Mouse (Mus musculus) retina, embryonic 14.5 days (tissue): Measurements from ENCODE around the gene Snd1.

Experiments
- DNase-seq: peaks from one replicate; pipeline ENCODE4 v3.0.0-alpha.2; 2015; ENCODE audit warnings: low spot score

Gene Snd1

GRCm38 (mm10) chr6:28595231-28595630 lies 120.3 kb downstream of the Snd1 start:
- DNase-seq: no peak

- DNase-seq: no peak
Measured at GRCm38 (mm10) chr6:28597266-28597665, 122.3 kb downstream of the Snd1 start.

- no peak for DNase-seq
Measured at GRCm38 (mm10) chr6:28599120-28599519, 124.2 kb downstream of the Snd1 start.

GRCm38 (mm10) chr6:28600404-28600803 lies 125.5 kb downstream of the Snd1 start:
- DNase-seq: no peak

GRCm38 (mm10) chr6:28603401-28603800 lies 128.5 kb downstream of the Snd1 start:
- no peak for DNase-seq

- DNase-seq: no peak
Measured at GRCm38 (mm10) chr6:28603823-28604222, 128.9 kb downstream of the Snd1 start.

GRCm38 (mm10) chr6:28609291-28609690 lies 134.4 kb downstream of the Snd1 start:
- no peak for DNase-seq

- DNase-seq: no peak
Measured at GRCm38 (mm10) chr6:28610127-28610526, 135.2 kb downstream of the Snd1 start.

- no peak for DNase-seq
Measured at GRCm38 (mm10) chr6:28613441-28613840, 138.5 kb downstream of the Snd1 start.

- no peak for DNase-seq
Measured at GRCm38 (mm10) chr6:28614856-28615255, 139.9 kb downstream of the Snd1 start.

- DNase-seq: no peak
Measured at GRCm38 (mm10) chr6:28615408-28615807, 140.5 kb downstream of the Snd1 start.

- DNase-seq: no peak
Measured at GRCm38 (mm10) chr6:28615966-28616365, 141.0 kb downstream of the Snd1 start.

GRCm38 (mm10) chr6:28618299-28618698 lies 143.4 kb downstream of the Snd1 start:
- no peak for DNase-seq

GRCm38 (mm10) chr6:28618751-28619153 lies 143.8 kb downstream of the Snd1 start:
- DNase-seq: no peak

GRCm38 (mm10) chr6:28621431-28621830 lies 146.5 kb downstream of the Snd1 start:
- no peak for DNase-seq

GRCm38 (mm10) chr6:28621961-28622360 lies 147.0 kb downstream of the Snd1 start:
- DNase-seq: no peak

- no peak for DNase-seq
Measured at GRCm38 (mm10) chr6:28622522-28622921, 147.6 kb downstream of the Snd1 start.

GRCm38 (mm10) chr6:28622963-28623362 lies 148.0 kb downstream of the Snd1 start:
- no peak for DNase-seq

- DNase-seq: peak; percentile 56
Measured at GRCm38 (mm10) chr6:28628408-28628807, 153.5 kb downstream of the Snd1 start.

GRCm38 (mm10) chr6:28629866-28630265 lies 154.9 kb downstream of the Snd1 start:
- DNase-seq: peak; percentile 51

GRCm38 (mm10) chr6:28630926-28631325 lies 156.0 kb downstream of the Snd1 start:
- no peak for DNase-seq

- DNase-seq: peak; percentile 33
Measured at GRCm38 (mm10) chr6:28633120-28633519, 158.2 kb downstream of the Snd1 start.

GRCm38 (mm10) chr6:28633656-28634055 lies 158.7 kb downstream of the Snd1 start:
- no peak for DNase-seq

- no peak for DNase-seq
Measured at GRCm38 (mm10) chr6:28635092-28635491, 160.2 kb downstream of the Snd1 start.
